Mouse (Mus musculus) heart, embryonic 11.5 days (tissue): ENCODE results near the gene Tcaf1. TPM values are rescaled to one million over a fixed set of nuclear protein-coding genes. Genes with fewer than 3 reads are reported as not detected.

ENCODE experiments used
- ATAC-seq: fragments of 200-750 bp; cut with Nextera tagmentation; replicated peaks from 2 replicates; pipeline ENCODE4 v1.8.0; 2017; ENCODE audit warnings: moderate library complexity; ENCODE audit not compliant: insufficient number of reproducible peaks, low FRiP score, low TSS enrichment
- H3K27ac ChIP-seq: fragments of 300-500 bp; sonication (generic); 2 replicates; pipeline ENCODE4 v1.5.1; 2014; ENCODE audit warnings: mild to moderate bottlenecking, low read depth, low read length
- H3K27me3 ChIP-seq: fragments of 300-500 bp; sonication (generic); 2 replicates; pipeline ENCODE4 v1.6.1; 2014; ENCODE audit warnings: mild to moderate bottlenecking, low read length, mixed read lengths; ENCODE audit not compliant: control insufficient read depth, insufficient read depth
- H3K36me3 ChIP-seq: fragments of 300-500 bp; sonication (generic); 2 replicates; pipeline ENCODE4 v1.6.1; 2014; ENCODE audit warnings: mild to moderate bottlenecking, low read length, moderate library complexity, mixed read lengths; ENCODE audit not compliant: control insufficient read depth, insufficient read depth
- H3K4me1 ChIP-seq: fragments of 300-500 bp; sonication (generic); 2 replicates; pipeline ENCODE4 v1.6.1; 2014; ENCODE audit warnings: low read length; ENCODE audit not compliant: control insufficient read depth, insufficient read depth
- H3K4me2 ChIP-seq: fragments of 300-500 bp; sonication (generic); 2 replicates; pipeline ENCODE4 v1.6.1; 2014; ENCODE audit warnings: mild to moderate bottlenecking, moderate library complexity
- H3K4me3 ChIP-seq: fragments of 300-500 bp; sonication (generic); 2 replicates; pipeline ENCODE4 v1.5.1; 2014; ENCODE audit warnings: low read depth, low read length
- H3K9ac ChIP-seq: fragments of 300-500 bp; sonication (generic); 2 replicates; pipeline ENCODE4 v1.6.1; 2014; ENCODE audit warnings: mild to moderate bottlenecking, low read depth, low read length, moderate library complexity
- H3K9me3 ChIP-seq: fragments of 300-500 bp; sonication (generic); replicated peaks from 2 replicates; pipeline ENCODE4 v1.6.1; 2016; ENCODE audit warnings: low read length; ENCODE audit not compliant: control insufficient read depth
- WGBS: fragments of 180-500 bp; shearing (Covaris S2); extraction: QIAGEN DNeasy Blood & Tissue Kit; methylation state at CpG from one replicate; pipeline ENCODE4 v1.1.7; 2014; ENCODE audit not compliant: insufficient replicate concordance; 5-methylcytosine and 5-hydroxymethylcytosine counted together
- polyA plus RNA-seq: library from polyadenylated mRNA; unstranded; fragments of >200 nt; fragmentation: Nextera tagmentation; extraction: Ambion mirVana; gene quantifications from 2 replicates; pipeline ENCODE4 v1.2.1, GENCODE M21; 2014

The Tcaf1 gene
- polyA plus RNA-seq, 1 experiment from 2014 or later: 56.2 TPM

DNA sequence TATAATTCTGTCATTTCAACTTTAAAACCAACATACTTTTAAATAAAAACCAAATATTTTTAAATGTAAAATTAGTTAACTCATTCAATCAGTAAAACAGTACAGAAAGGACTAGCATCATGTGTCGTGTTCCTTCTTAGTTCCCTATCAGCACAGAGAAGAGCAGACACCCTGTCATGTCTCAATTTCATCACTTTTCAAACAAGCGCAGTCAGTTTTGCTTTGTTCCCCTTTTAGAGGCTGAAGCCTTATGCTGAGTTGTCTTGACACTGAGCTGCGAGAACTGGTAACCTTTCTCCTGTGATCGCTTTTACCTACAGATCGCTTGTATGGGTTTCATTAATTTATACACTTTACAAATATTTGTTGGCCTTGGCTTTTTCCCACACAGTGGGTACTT lies 75.5 kb downstream of the Tcaf1 start:
- no peak overlapping the region for H3K4me3 ChIP-seq
- 59% methylated on average over 5 of the region's 5 CpGs for WGBS

GRCm38 (mm10) chr6:42631395-42631794 lies 78.5 kb downstream of the Tcaf1 start:
- no peak for ATAC-seq
- Histone ChIP-seq H3K9me3 (no peaks in the 10 kb centered on the region), H3K36me3 (no peaks in the 10 kb centered on the region), H3K4me3 (no peak overlapping the region), H3K4me1 (no peaks in the 10 kb centered on the region), H3K27ac (no peak overlapping the region), H3K9ac (no peak overlapping the region), H3K27me3 (no peaks in the 10 kb centered on the region), H3K4me2 (no peak overlapping the region)
- WGBS: 71% methylated on average over 4 of the region's 4 CpGs

More for the DNA sequence above, 75.5 kb downstream of the Tcaf1 start:
- no peaks in the 10 kb centered on the region for H3K4me1 ChIP-seq
- ATAC-seq: no peak
- no peak overlapping the region for H3K27ac ChIP-seq
- H3K9me3 ChIP-seq: no peaks in the 10 kb centered on the region
- H3K9ac ChIP-seq: no peak overlapping the region
- H3K27me3 ChIP-seq: no peaks in the 10 kb centered on the region
- no peaks in the 10 kb centered on the region for H3K36me3 ChIP-seq
- H3K4me2 ChIP-seq: no peak overlapping the region

Other genes starting within 250 kb of the Tcaf1 start
- gene Olfr458, start 244.9 kb downstream of the Tcaf1 start, polyA plus RNA-seq: not detected in 2 replicates
- gene Olfr457, start 233.8 kb downstream of the Tcaf1 start, polyA plus RNA-seq: not detected in 2 replicates
- gene Olfr456, start 222.9 kb downstream of the Tcaf1 start, polyA plus RNA-seq: not detected in 2 replicates
- gene Olfr455, start 162.5 kb downstream of the Tcaf1 start, polyA plus RNA-seq: not detected in 2 replicates
- not detected in 2 replicates for gene Tcaf3, start 112.4 kb downstream of the Tcaf1 start, polyA plus RNA-seq
- 1.3 and 1.4 TPM in 2 replicates for gene Tcaf2, start 64.8 kb downstream of the Tcaf1 start, polyA plus RNA-seq
- gene Olfr453, start 29.3 kb upstream of the Tcaf1 start, polyA plus RNA-seq: not detected in 2 replicates
- gene Olfr38, start 46.3 kb upstream of the Tcaf1 start, polyA plus RNA-seq: not detected in 2 replicates
- not detected in 2 replicates for gene Olfr452, start 75.0 kb upstream of the Tcaf1 start, polyA plus RNA-seq
- gene Olfr450, start 101.9 kb upstream of the Tcaf1 start, polyA plus RNA-seq: not detected in 2 replicates
- not detected in 2 replicates for gene Olfr449, start 124.3 kb upstream of the Tcaf1 start, polyA plus RNA-seq
- gene Olfr448, start 180.4 kb upstream of the Tcaf1 start, polyA plus RNA-seq: not detected in 2 replicates
- gene Olfr447, start 198.8 kb upstream of the Tcaf1 start, polyA plus RNA-seq: not detected in 2 replicates
- not detected in 2 replicates for gene Olfr446, start 211.3 kb upstream of the Tcaf1 start, polyA plus RNA-seq
- gene Olfr444, start 239.0 kb upstream of the Tcaf1 start, polyA plus RNA-seq: not detected in 2 replicates